Mouse (Mus musculus) midbrain, embryonic 16.5 days (tissue): ENCODE results near the gene Tmprss6. TPM values are rescaled to one million over a fixed set of nuclear protein-coding genes. Genes with fewer than 3 reads are reported as not detected.

Experiments used
- ATAC-seq: fragments of 200-750 bp; cut with Nextera tagmentation; 2 replicates; pipeline ENCODE4 v1.8.0; 2017; ENCODE audit warnings: moderate TSS enrichment
- H3K27ac ChIP-seq: fragments of 300-500 bp; sonication (generic); 2 replicates; pipeline ENCODE4 v1.5.1; 2014; ENCODE audit warnings: mild to moderate bottlenecking, low read length, mixed read lengths
- H3K27me3 ChIP-seq: fragments of 300-500 bp; sonication (generic); 2 replicates; pipeline ENCODE4 v1.6.1; 2014; ENCODE audit warnings: low read depth, low read length, mixed read lengths; ENCODE audit not compliant: control insufficient read depth, insufficient read depth
- H3K36me3 ChIP-seq: fragments of 300-500 bp; sonication (generic); 2 replicates; pipeline ENCODE4 v1.6.1; 2014; ENCODE audit warnings: mild to moderate bottlenecking, low read length, moderate library complexity, mixed read lengths; ENCODE audit not compliant: control insufficient read depth, insufficient read depth
- H3K4me1 ChIP-seq: fragments of 300-500 bp; sonication (generic); 2 replicates; pipeline ENCODE4 v1.6.1; 2014; ENCODE audit warnings: mild to moderate bottlenecking, low read length, mixed read lengths; ENCODE audit not compliant: control insufficient read depth, insufficient read depth
- H3K4me2 ChIP-seq: fragments of 300-500 bp; sonication (generic); 2 replicates; pipeline ENCODE4 v1.6.1; 2014; ENCODE audit warnings: mild to moderate bottlenecking, low read length, mixed read lengths
- H3K4me3 ChIP-seq: fragments of 300-500 bp; sonication (generic); 2 replicates; pipeline ENCODE4 v1.5.1; 2014; ENCODE audit warnings: low read depth, mild to moderate bottlenecking, low read length, moderate library complexity, mixed read lengths
- H3K9ac ChIP-seq: fragments of 300-500 bp; sonication (generic); 2 replicates; pipeline ENCODE4 v1.6.1; 2014; ENCODE audit warnings: low read depth, low read length, mixed read lengths
- H3K9me3 ChIP-seq: fragments of 300-500 bp; sonication (generic); replicated peaks from 2 replicates; pipeline ENCODE4 v1.6.1; 2014; ENCODE audit warnings: mild to moderate bottlenecking, low read length, mixed read lengths; ENCODE audit not compliant: control insufficient read depth, poor library complexity, severe bottlenecking
- WGBS: fragments of 180-500 bp; shearing (Covaris S2); extraction: QIAGEN DNeasy Blood & Tissue Kit; methylation state at CpG from one replicate; pipeline ENCODE4 v1.1.7; 2014; 5-methylcytosine and 5-hydroxymethylcytosine counted together
- polyA plus RNA-seq: library from polyadenylated mRNA; unstranded; fragments of >200 nt; fragmentation: Nextera tagmentation; extraction: Ambion mirVana; gene quantifications from 2 replicates; pipeline ENCODE4 v1.2.1, GENCODE M21; 2015

Tmprss6 gene
- polyA plus RNA-seq, 1 experiment from 2014 or later: 0.31 TPM

GRCm38 (mm10) chr15:78489248-78489647 lies 20.8 kb upstream of the Tmprss6 start:
- no peak overlapping the region for H3K27ac ChIP-seq
- no peak overlapping the region for H3K4me2 ChIP-seq
- WGBS: 86% methylated on average over 3 of the region's 3 CpGs
- H3K36me3 ChIP-seq: no peaks in the 10 kb centered on the region
- no peak overlapping the region for H3K4me3 ChIP-seq
- H3K9me3 ChIP-seq: no peaks in the 10 kb centered on the region
- H3K27me3 ChIP-seq: no peaks in the 10 kb centered on the region
- no peak for ATAC-seq
- no peaks in the 10 kb centered on the region for H3K4me1 ChIP-seq
- no peak overlapping the region for H3K9ac ChIP-seq

- Histone ChIP-seq H3K4me3 (no peak overlapping the region), H3K27me3 (no peaks in the 10 kb centered on the region), H3K36me3 (no peaks in the 10 kb centered on the region), H3K4me2 (no peak overlapping the region), H3K9me3 (no peaks in the 10 kb centered on the region), H3K4me1 (no peaks in the 10 kb centered on the region), H3K9ac (no peak overlapping the region), H3K27ac (no peak overlapping the region)
- ATAC-seq: no peak
- 63% methylated on average over 4 of the region's 4 CpGs for WGBS
These were observed 18.6 kb upstream of the Tmprss6 start for GRCm38 (mm10) chr15:78487066-78487465.

- H3K4me3 ChIP-seq: no peak overlapping the region
- no peak overlapping the region for H3K27ac ChIP-seq
- H3K4me1 ChIP-seq: no peaks in the 10 kb centered on the region
- no peaks in the 10 kb centered on the region for H3K27me3 ChIP-seq
- no peak overlapping the region for H3K9ac ChIP-seq
- no peak overlapping the region for H3K4me2 ChIP-seq
- H3K36me3 ChIP-seq: no peaks in the 10 kb centered on the region
- no peak for ATAC-seq
- no peaks in the 10 kb centered on the region for H3K9me3 ChIP-seq
- 92% methylated on average over 1 of the region's 1 CpGs for WGBS
These were observed 18.1 kb upstream of the Tmprss6 start for GRCm38 (mm10) chr15:78486564-78486963.

GRCm38 (mm10) chr15:78483311-78483710 lies 14.9 kb upstream of the Tmprss6 start:
- no peak overlapping the region for H3K9ac ChIP-seq
- no peak overlapping the region for H3K27ac ChIP-seq
- no peaks in the 10 kb centered on the region for H3K4me1 ChIP-seq
- H3K36me3 ChIP-seq: no peaks in the 10 kb centered on the region
- no peak overlapping the region for H3K4me2 ChIP-seq
- H3K9me3 ChIP-seq: no peaks in the 10 kb centered on the region
- ATAC-seq: no peak
- H3K27me3 ChIP-seq: no peaks in the 10 kb centered on the region
- WGBS: 76% methylated on average over 4 of the region's 4 CpGs
- H3K4me3 ChIP-seq: no peak overlapping the region

- H3K27me3 ChIP-seq: no peaks in the 10 kb centered on the region
- H3K4me2 ChIP-seq: no peak overlapping the region
- ATAC-seq: no peak
- H3K4me3 ChIP-seq: no peak overlapping the region
- no peak overlapping the region for H3K9ac ChIP-seq
- H3K36me3 ChIP-seq: no peaks in the 10 kb centered on the region
- no peak overlapping the region for H3K27ac ChIP-seq
- no peaks in the 10 kb centered on the region for H3K9me3 ChIP-seq
- H3K4me1 ChIP-seq: no peaks in the 10 kb centered on the region
- 75% methylated on average over 3 of the region's 3 CpGs for WGBS
These were observed 14.1 kb upstream of the Tmprss6 start for GRCm38 (mm10) chr15:78482518-78482917.

- H3K36me3 ChIP-seq: no peaks in the 10 kb centered on the region
- no peaks in the 10 kb centered on the region for H3K9me3 ChIP-seq
- no peaks in the 10 kb centered on the region for H3K27me3 ChIP-seq
- no peak overlapping the region for H3K4me3 ChIP-seq
- H3K9ac ChIP-seq: no peak overlapping the region
- 49% methylated on average over 9 of the region's 9 CpGs for WGBS
- ATAC-seq: no peak
- H3K27ac ChIP-seq: no peak overlapping the region
- no peaks in the 10 kb centered on the region for H3K4me1 ChIP-seq
- H3K4me2 ChIP-seq: no peak overlapping the region
These were observed 13.1 kb upstream of the Tmprss6 start for GRCm38 (mm10) chr15:78481448-78482000.

GRCm38 (mm10) chr15:78480991-78481390 lies 12.6 kb upstream of the Tmprss6 start:
- H3K4me1 ChIP-seq: no peaks in the 10 kb centered on the region
- H3K27ac ChIP-seq: no peak overlapping the region
- H3K4me3 ChIP-seq: no peak overlapping the region
- no peak overlapping the region for H3K4me2 ChIP-seq
- H3K9me3 ChIP-seq: no peaks in the 10 kb centered on the region
- H3K27me3 ChIP-seq: no peaks in the 10 kb centered on the region
- no peak for ATAC-seq
- H3K9ac ChIP-seq: no peak overlapping the region
- H3K36me3 ChIP-seq: no peaks in the 10 kb centered on the region
- 82% methylated on average over 2 of the region's 2 CpGs for WGBS

- Histone ChIP-seq H3K4me1 (no peaks in the 10 kb centered on the region), H3K27ac (no peak overlapping the region), H3K4me3 (no peak overlapping the region), H3K9me3 (no peaks in the 10 kb centered on the region), H3K36me3 (no peaks in the 10 kb centered on the region), H3K9ac (no peak overlapping the region), H3K4me2 (no peak overlapping the region), H3K27me3 (no peaks in the 10 kb centered on the region)
- WGBS: 76% methylated on average over 7 of the region's 7 CpGs
- ATAC-seq: no peak
These were observed 11.7 kb upstream of the Tmprss6 start for GRCm38 (mm10) chr15:78480111-78480510.

- H3K4me1 ChIP-seq: no peaks in the 10 kb centered on the region
- H3K4me2 ChIP-seq: no peak overlapping the region
- no peaks in the 10 kb centered on the region for H3K9me3 ChIP-seq
- WGBS: 81% methylated on average over 5 of the region's 5 CpGs
- H3K27me3 ChIP-seq: no peaks in the 10 kb centered on the region
- no peaks in the 10 kb centered on the region for H3K36me3 ChIP-seq
- no peak overlapping the region for H3K27ac ChIP-seq
- ATAC-seq: no peak
- no peak overlapping the region for H3K9ac ChIP-seq
- no peak overlapping the region for H3K4me3 ChIP-seq
These were observed 11.0 kb upstream of the Tmprss6 start for GRCm38 (mm10) chr15:78479470-78479869.
